ENCODE assay signal across 7 mouse cellular contexts in the genomic region with DNA sequence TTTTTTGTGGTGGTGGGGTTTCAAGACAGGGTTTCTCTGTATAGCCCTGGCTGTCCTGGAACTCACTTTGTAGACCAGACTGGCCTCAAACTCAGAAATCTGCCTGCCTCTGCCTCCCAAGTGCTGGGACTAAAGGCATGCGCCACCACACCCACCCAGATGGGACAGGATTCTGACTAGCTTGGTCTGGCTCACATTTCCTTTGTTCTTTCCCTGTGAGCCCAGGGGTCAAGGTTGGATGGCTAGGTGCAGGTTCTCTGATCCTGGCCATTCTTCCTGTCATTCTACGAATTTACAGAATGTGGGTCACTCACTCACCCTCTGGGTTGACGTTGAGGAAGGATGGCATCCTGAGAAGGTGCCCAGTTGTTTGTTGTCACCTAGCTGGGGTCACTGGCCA.
DNase-seq lines count a peak whose midpoint lies in the region; ATAC-seq and TF ChIP-seq lines count a peak whose summit lies in the region.
"Not testable (repeated sequence)": the region's sequence is repeated elsewhere in the genome, so short reads cannot be mapped to it uniquely, and the experiment has no call there.

No protein-coding gene starts in this region.

- TF ChIP-seq RAD21 in MEL (IDR thresholded peaks at IDR 0.05; ENCODE audit: low read depth, low read length), result not testable (repeated sequence)

- not testable (repeated sequence) for TF ChIP-seq CTCF in MEL (IDR thresholded peaks at IDR 0.05 in 2 of 3, conservative IDR thresholded peaks at IDR 0.05 in 1 of 3; ENCODE audit: control insufficient read depth in 1 of 3, insufficient read depth in 1 of 3, low read depth in 2 of 3, low read length in 3 of 3, poor library complexity in 1 of 3, severe bottlenecking in 1 of 3); lung, embryonic 14.5 days (IDR thresholded peaks at IDR 0.05; ENCODE audit: low read depth)

- not testable (repeated sequence) for H3K9me3 ChIP-seq in MEL (replicated peaks; ENCODE audit: insufficient read depth, low read length); forebrain, embryonic 10.5 days; heart, embryonic 12.5 days (replicated peaks); hindbrain, embryonic 15.5 days; limb, embryonic 10.5 days (replicated peaks); lung, embryonic 14.5 days (ENCODE audit: low read depth, low read length); neural tube, embryonic 11.5 days (ENCODE audit: control insufficient read depth, low read length)

- not testable (repeated sequence) for DNase-seq in MEL (ENCODE audit: low read depth, low spot score); forebrain, embryonic 10.5 days (ENCODE audit: extremely low spot score, low spot score); limb, embryonic 10.5 days (ENCODE audit: low spot score); lung, embryonic 14.5 days; neural tube, embryonic 11.5 days (ENCODE audit: low spot score)

- H3K9ac ChIP-seq in MEL (ENCODE audit: control insufficient read depth, low read depth, low read length, poor library complexity, severe bottlenecking), result peak overlapping the region; percentile 80
- H3K9ac ChIP-seq in heart, embryonic 12.5 days, result 0 out of 2 replicates have a peak overlapping the region, but pooled peaks have one; percentile 47
- H3K9ac ChIP-seq in hindbrain, embryonic 15.5 days; lung, embryonic 14.5 days; neural tube, embryonic 11.5 days (ENCODE audit: low read length): not testable (repeated sequence)

- WGBS in forebrain, embryonic 10.5 days, result 54% methylated on average over 3 of the region's 3 CpGs
- WGBS in heart, embryonic 12.5 days, result 83% methylated on average over 3 of the region's 3 CpGs
- 57% methylated on average over 3 of the region's 3 CpGs for WGBS in hindbrain, embryonic 15.5 days
- 55% methylated on average over 3 of the region's 3 CpGs for WGBS in limb, embryonic 10.5 days
- 65% methylated on average over 3 of the region's 3 CpGs for WGBS in lung, embryonic 14.5 days
- whole genome bisulfite sequencing in neural tube, embryonic 11.5 days, result 61% methylated on average over 3 of the region's 3 CpGs

- TF ChIP-seq POLR2A in MEL (IDR thresholded peaks at IDR 0.05; ENCODE audit: control insufficient read depth in 1 of 2, insufficient read depth in 1 of 2, low read depth in 1 of 2, low read length in 2 of 2, poor library complexity in 1 of 2), result not testable (repeated sequence)

- peaks cover 4 to 37% of the 10 kb centered on the region in 2 experiments; a peak in 3 of 4 replicates for H3K4me1 ChIP-seq in MEL (ENCODE audit: control insufficient read depth in 1 of 2, insufficient read depth in 2 of 2, low read length in 2 of 2)
- peaks cover 91% of the 10 kb centered on the region for H3K4me1 ChIP-seq in forebrain, embryonic 10.5 days
- peaks cover 55% of the 10 kb centered on the region for H3K4me1 ChIP-seq in heart, embryonic 12.5 days (replicated peaks)
- peaks cover 28% of the 10 kb centered on the region for H3K4me1 ChIP-seq in hindbrain, embryonic 15.5 days (replicated peaks)
- H3K4me1 ChIP-seq in limb, embryonic 10.5 days, result peaks cover 80% of the 10 kb centered on the region
- H3K4me1 ChIP-seq in lung, embryonic 14.5 days (ENCODE audit: insufficient read depth), result peaks cover 16% of the 10 kb centered on the region
- peaks cover 34% of the 10 kb centered on the region for H3K4me1 ChIP-seq in neural tube, embryonic 11.5 days (ENCODE audit: control insufficient read depth, insufficient read depth, low read length)

- H3K4me2 ChIP-seq in heart, embryonic 12.5 days; hindbrain, embryonic 15.5 days; lung, embryonic 14.5 days; neural tube, embryonic 11.5 days (ENCODE audit: low read depth): not testable (repeated sequence)

- H3K36me3 ChIP-seq in MEL (ENCODE audit: control insufficient read depth in 1 of 2, insufficient read depth in 2 of 2, low read length in 2 of 2), result peaks cover 0 to 12% of the 10 kb centered on the region in 2 experiments; a peak in 2 of 4 replicates
- not testable (repeated sequence) for H3K36me3 ChIP-seq in forebrain, embryonic 10.5 days (replicated peaks); heart, embryonic 12.5 days; hindbrain, embryonic 15.5 days; limb, embryonic 10.5 days; lung, embryonic 14.5 days (ENCODE audit: insufficient read depth); neural tube, embryonic 11.5 days (ENCODE audit: control insufficient read depth, insufficient read depth, low read length)

- ATAC-seq in heart, embryonic 12.5 days (ENCODE audit: insufficient number of reproducible peaks, low FRiP score); hindbrain, embryonic 15.5 days (ENCODE audit: low FRiP score, low read depth); lung, embryonic 14.5 days (ENCODE audit: insufficient read depth); neural tube, embryonic 11.5 days (ENCODE audit: insufficient read depth, low FRiP score, low TSS enrichment): not testable (repeated sequence)

- H3K27me3 ChIP-seq in MEL (ENCODE audit: control insufficient read depth in 1 of 2, insufficient read depth in 2 of 2, low read length in 2 of 2); heart, embryonic 12.5 days (replicated peaks); hindbrain, embryonic 15.5 days; limb, embryonic 10.5 days (ENCODE audit: low read depth, poor library complexity, severe bottlenecking); lung, embryonic 14.5 days (ENCODE audit: insufficient read depth, low read length); neural tube, embryonic 11.5 days (ENCODE audit: control insufficient read depth, insufficient read depth, low read length): not testable (repeated sequence)
- H3K27me3 ChIP-seq in forebrain, embryonic 10.5 days (ENCODE audit: poor library complexity, severe bottlenecking), result peaks cover 72% of the 10 kb centered on the region

- H3K79me2 ChIP-seq in MEL (ENCODE audit: control insufficient read depth, insufficient read depth, low read length, poor library complexity), result not testable (repeated sequence)

- peak overlapping the region; percentile 96 for H3K27ac ChIP-seq in MEL (ENCODE audit: control insufficient read depth, low read depth, low read length)
- peak overlapping the region; percentile 91 for H3K27ac ChIP-seq in forebrain, embryonic 10.5 days
- H3K27ac ChIP-seq in heart, embryonic 12.5 days (ENCODE audit: poor library complexity, severe bottlenecking), result peak overlapping the region; percentile 42
- peak overlapping the region; percentile 75 for H3K27ac ChIP-seq in hindbrain, embryonic 15.5 days (replicated peaks)
- H3K27ac ChIP-seq in limb, embryonic 10.5 days, result peak overlapping the region; percentile 83
- H3K27ac ChIP-seq in lung, embryonic 14.5 days (ENCODE audit: low read depth), result peak overlapping the region; percentile 66; the same call in 1 of the 2 replicates
- H3K27ac ChIP-seq in neural tube, embryonic 11.5 days (ENCODE audit: low read depth, low read length), result peak overlapping the region; percentile 94

- TF ChIP-seq EP300 in MEL (IDR thresholded peaks at IDR 0.05; ENCODE audit: low read depth in 1 of 2, low read length in 2 of 2), result not testable (repeated sequence)

- H3K4me3 ChIP-seq in MEL (ENCODE audit: control insufficient read depth in 1 of 2, insufficient read depth in 1 of 2, low read depth in 2 of 2, low read length in 2 of 2); heart, embryonic 12.5 days; hindbrain, embryonic 15.5 days; limb, embryonic 10.5 days; lung, embryonic 14.5 days (ENCODE audit: low read depth, low read length); neural tube, embryonic 11.5 days (ENCODE audit: low read depth, low read length): not testable (repeated sequence)
- peak overlapping the region; percentile 0; the same call in 1 of the 2 replicates for H3K4me3 ChIP-seq in forebrain, embryonic 10.5 days

Comparison
In these comparisons a context has a peak if more than half of its experiments do, and no peak if none do; other contexts are left out.
1. H3K27ac ChIP-seq: peak in every context shown above with its lines; median percentile 96 in MEL; 94 in neural tube, embryonic 11.5 days; 91 in forebrain, embryonic 10.5 days; 83 in limb, embryonic 10.5 days; 75 in hindbrain, embryonic 15.5 days; 66 in lung, embryonic 14.5 days; 42 in heart, embryonic 12.5 days.